Comparison of ENCODE assay signal across 17 mouse cellular contexts in the genomic region with DNA sequence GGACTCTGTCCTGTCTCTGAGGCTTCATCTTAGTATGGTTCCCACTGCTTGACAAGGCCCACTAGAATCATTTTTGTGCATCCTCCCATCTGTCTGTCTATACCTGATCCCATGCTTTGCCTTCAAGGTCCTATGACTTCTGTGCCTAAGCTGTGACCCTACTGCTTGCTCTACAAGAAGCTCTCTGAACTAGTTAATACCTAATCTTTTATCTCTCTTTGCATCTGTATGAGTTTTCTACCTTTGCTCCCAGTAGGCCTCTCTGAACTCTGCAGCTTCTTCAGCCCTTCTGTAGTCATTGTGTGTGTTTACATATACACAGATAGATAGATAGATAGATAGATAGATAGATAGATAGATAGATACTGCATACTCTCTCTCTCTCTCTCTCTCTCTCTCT.
"Had no signal": no experiment of that assay in that cellular context is flagged by ENCODE, and none has a peak within 500 bp of the region (broad histone marks: within the 10 kb centered on the region; RNA-seq: fewer than 3 reads in every experiment).

No protein-coding gene starts in this region.

- DNase-seq: kidney, adult 2 months; kidney, postnatal 25 days; layer of hippocampus, adult 9-11 months; lung, adult 2 months; lung, postnatal 14 days; lung, postnatal 4 days; midbrain, embryonic 14.5 days; right cerebral cortex, postnatal 14 days; spleen, adult 18-20 months; thymus, postnatal 25 days had no signal

- H3K4me2 ChIP-seq: limb, embryonic 13.5 days; midbrain, embryonic 11.5 days; stomach, embryonic 15.5 days had no signal

- H3K27me3 ChIP-seq: stomach, embryonic 15.5 days had no signal

- H3K4me1 ChIP-seq: stomach, embryonic 15.5 days had no signal

- H3K9me3 ChIP-seq: limb, embryonic 10.5 days; limb, embryonic 13.5 days; stomach, embryonic 15.5 days had no signal

- H3K36me3 ChIP-seq: limb, embryonic 10.5 days; limb, embryonic 13.5 days; stomach, embryonic 15.5 days had no signal

- H3K4me3 ChIP-seq: layer of hippocampus, adult 2 months; limb, embryonic 10.5 days; limb, embryonic 13.5 days; stomach, embryonic 15.5 days had no signal

- H3K27ac ChIP-seq: kidney, postnatal 0 days; layer of hippocampus, adult 2 months; limb, embryonic 10.5 days; limb, embryonic 13.5 days; liver, embryonic 14.5 days; stomach, embryonic 15.5 days had no signal

- H3K9ac ChIP-seq: limb, embryonic 13.5 days; liver, embryonic 14.5 days; stomach, embryonic 15.5 days had no signal
